Mouse (Mus musculus): ENCODE measurements around the gene Prdm12.

Gene Prdm12

GRCm38 (mm10) chr2:31639901-31640608 lies at the start of gene Prdm12:
Prdm12 (plus strand) TSS chr2:31640037.
- DNase-seq, result no peak

GRCm38 (mm10) chr2:31591799-31592484 lies 47.9 kb upstream of the Prdm12 start:
- no peak for DNase-seq

- DNase-seq, result no peak
These were observed 32.3 kb upstream of the Prdm12 start for GRCm38 (mm10) chr2:31607555-31607954.

- DNase-seq, result no peak
These were observed 30.0 kb upstream of the Prdm12 start for GRCm38 (mm10) chr2:31609859-31610261.

GRCm38 (mm10) chr2:31610922-31611321 lies 28.9 kb upstream of the Prdm12 start:
- DNase-seq, result no peak

- DNase-seq, result no peak
These were observed 28.4 kb upstream of the Prdm12 start for GRCm38 (mm10) chr2:31611400-31611799.

GRCm38 (mm10) chr2:31612627-31613026 lies 27.2 kb upstream of the Prdm12 start:
- DNase-seq, result no peak

GRCm38 (mm10) chr2:31613781-31614180 lies 26.1 kb upstream of the Prdm12 start:
- no peak for DNase-seq

GRCm38 (mm10) chr2:31618484-31619161 lies 21.2 kb upstream of the Prdm12 start:
- no peak for DNase-seq

- no peak for DNase-seq
These were observed 20.6 kb upstream of the Prdm12 start for GRCm38 (mm10) chr2:31619208-31619607.

GRCm38 (mm10) chr2:31633531-31633930 lies 6.3 kb upstream of the Prdm12 start:
- DNase-seq, result no peak

GRCm38 (mm10) chr2:31635281-31636137 lies 4.3 kb upstream of the Prdm12 start:
- DNase-seq, result no peak

- no peak for DNase-seq
These were observed 3.6 kb upstream of the Prdm12 start for GRCm38 (mm10) chr2:31636138-31636741.

- no peak for DNase-seq
These were observed 3.1 kb upstream of the Prdm12 start for GRCm38 (mm10) chr2:31636742-31637141.

GRCm38 (mm10) chr2:31637311-31637710 lies 2.5 kb upstream of the Prdm12 start:
- DNase-seq, result no peak

- DNase-seq, result no peak
These were observed 2.0 kb upstream of the Prdm12 start for GRCm38 (mm10) chr2:31637807-31638206.

- no peak for DNase-seq
These were observed 1.0 kb upstream of the Prdm12 start for GRCm38 (mm10) chr2:31638581-31639465.

GRCm38 (mm10) chr2:31639466-31639760 lies 424 bp upstream of the Prdm12 start:
- no peak for DNase-seq

- DNase-seq, result no peak
These were observed 1.0 kb downstream of the Prdm12 start for GRCm38 (mm10) chr2:31640609-31641507.

GRCm38 (mm10) chr2:31641508-31641830 lies 1.6 kb downstream of the Prdm12 start:
- no peak for DNase-seq

GRCm38 (mm10) chr2:31641929-31642328 lies 2.1 kb downstream of the Prdm12 start:
- no peak for DNase-seq
